In the genomic region with DNA sequence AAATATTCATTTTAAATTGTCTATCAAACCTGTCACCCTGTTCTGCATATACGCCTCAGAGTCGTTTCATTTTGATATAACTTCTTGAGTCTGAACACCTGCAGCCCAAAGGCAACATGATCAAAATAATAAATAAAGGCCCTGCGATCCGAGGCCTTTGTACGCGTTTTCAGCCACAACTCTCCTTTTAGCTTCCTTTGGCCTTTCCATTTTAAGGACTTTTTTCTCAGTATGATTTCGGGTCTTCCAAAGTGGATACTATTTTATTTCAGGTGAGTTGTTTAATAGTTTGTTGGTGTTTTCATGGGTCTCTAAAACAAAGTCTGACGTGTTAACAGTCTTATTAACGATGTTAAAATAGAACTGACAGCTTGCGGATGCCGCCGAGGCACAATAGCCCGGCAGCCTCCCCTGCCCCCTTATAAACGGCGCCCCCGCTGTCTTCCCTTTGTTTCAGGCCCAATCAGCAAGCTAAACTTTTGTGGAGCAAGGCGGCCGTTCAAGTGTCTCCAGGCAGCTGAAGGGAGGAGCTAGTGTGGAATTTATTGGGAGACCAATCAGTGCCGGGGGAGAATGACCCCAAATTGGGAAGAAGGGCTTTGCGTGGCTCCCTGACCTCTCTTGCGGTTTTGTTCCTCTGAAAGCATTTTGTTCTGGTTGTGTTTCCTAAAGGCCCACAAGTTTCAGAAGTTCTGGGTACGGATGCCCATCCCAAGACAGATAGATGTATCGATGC, we compare ENCODE assay signal across 10 mouse cellular contexts. TPM values are rescaled to one million over a fixed set of nuclear protein-coding genes. Genes with fewer than 3 reads are reported as not detected.
DNase-seq lines count a peak whose midpoint lies in the region; ATAC-seq and TF ChIP-seq lines count a peak whose summit lies in the region.
"Had no signal": no experiment of that assay in that cellular context is flagged by ENCODE, and none has a peak within 500 bp of the region (broad histone marks: within the 10 kb centered on the region; RNA-seq: fewer than 3 reads in every experiment).

No protein-coding gene starts in this region.

- no peak overlapping the region for H3K27ac ChIP-seq in heart, embryonic 10.5 days
- H3K27ac ChIP-seq in heart, adult 2 months, result no peak overlapping the region
- peak overlapping the region; percentile 12; the same call in 1 of the 2 replicates for H3K27ac ChIP-seq in hindbrain, embryonic 12.5 days
- H3K27ac ChIP-seq in neural tube, embryonic 11.5 days (ENCODE audit: low read depth, low read length), result no peak overlapping the region
- H3K27ac ChIP-seq: heart, embryonic 15.5 days had no signal

- peak; percentile 38 for ATAC-seq in hindbrain, embryonic 12.5 days (ENCODE audit: low FRiP score)
- peak; percentile 36; the same call in 1 of the 2 replicates for ATAC-seq in neural tube, embryonic 11.5 days (ENCODE audit: insufficient read depth, low FRiP score, low TSS enrichment)
- ATAC-seq in erythroblast, adult 5-6 weeks (replicated peaks; ENCODE audit: low FRiP score, poor library complexity, severe bottlenecking), result no peak

- peak overlapping the region; percentile 32 for H3K4me2 ChIP-seq in hindbrain, embryonic 12.5 days (replicated peaks)
- H3K4me2 ChIP-seq in neural tube, embryonic 11.5 days (ENCODE audit: low read depth), result peak overlapping the region; percentile 29
- H3K4me2 ChIP-seq: heart, embryonic 15.5 days had no signal

- intact Hi-C loops in heart, adult 2 months (cut with DNase I), result no loop called here

- H3K9me3 ChIP-seq in heart, embryonic 10.5 days, result no peaks in the 10 kb centered on the region
- no peaks in the 10 kb centered on the region for H3K9me3 ChIP-seq in hindbrain, embryonic 12.5 days (replicated peaks)
- H3K9me3 ChIP-seq in neural tube, embryonic 11.5 days (ENCODE audit: control insufficient read depth, low read length), result no peaks in the 10 kb centered on the region
- H3K9me3 ChIP-seq: heart, embryonic 15.5 days had no signal

- peaks cover 54% of the 10 kb centered on the region for H3K27me3 ChIP-seq in heart, embryonic 10.5 days (ENCODE audit: insufficient read depth, poor library complexity, severe bottlenecking)
- no peaks in the 10 kb centered on the region for H3K27me3 ChIP-seq in heart, adult 2 months (ENCODE audit: control insufficient read depth, insufficient read depth, low read length)
- H3K27me3 ChIP-seq in hindbrain, embryonic 12.5 days, result peaks cover 57% of the 10 kb centered on the region
- H3K27me3 ChIP-seq in neural tube, embryonic 11.5 days (ENCODE audit: control insufficient read depth, insufficient read depth, low read length), result peaks cover 10% of the 10 kb centered on the region; the same call in 1 of the 2 replicates

- no peaks in the 10 kb centered on the region for H3K79me2 ChIP-seq in heart, adult 2 months (replicated peaks; ENCODE audit: control insufficient read depth, insufficient read depth, low read length)

- peak overlapping the region; percentile 22; the same call in 1 of the 2 replicates for H3K4me3 ChIP-seq in heart, embryonic 10.5 days
- no peak overlapping the region for H3K4me3 ChIP-seq in heart, adult 2 months
- no peak overlapping the region for H3K4me3 ChIP-seq in hindbrain, embryonic 12.5 days
- no peak overlapping the region for H3K4me3 ChIP-seq in neural tube, embryonic 11.5 days (ENCODE audit: low read depth, low read length)
- H3K4me3 ChIP-seq: heart, embryonic 15.5 days had no signal

- peaks cover 4% of the 10 kb centered on the region; the same call in 1 of the 2 replicates for H3K4me1 ChIP-seq in heart, embryonic 10.5 days
- no peaks in the 10 kb centered on the region for H3K4me1 ChIP-seq in heart, adult 2 months (ENCODE audit: control insufficient read depth, insufficient read depth, low read length)
- peaks cover 34% of the 10 kb centered on the region for H3K4me1 ChIP-seq in hindbrain, embryonic 12.5 days
- peaks cover 34% of the 10 kb centered on the region for H3K4me1 ChIP-seq in neural tube, embryonic 11.5 days (ENCODE audit: control insufficient read depth, insufficient read depth, low read length)
- H3K4me1 ChIP-seq: heart, embryonic 15.5 days had no signal

- TF ChIP-seq CTCF in heart, adult 2 months (IDR thresholded peaks at IDR 0.05), result no peak

- H3K36me3 ChIP-seq in heart, embryonic 10.5 days, result no peaks in the 10 kb centered on the region
- H3K36me3 ChIP-seq in heart, adult 2 months (ENCODE audit: control insufficient read depth, insufficient read depth, low read length), result no peaks in the 10 kb centered on the region
- H3K36me3 ChIP-seq in hindbrain, embryonic 12.5 days, result no peaks in the 10 kb centered on the region
- H3K36me3 ChIP-seq in neural tube, embryonic 11.5 days (ENCODE audit: control insufficient read depth, insufficient read depth, low read length), result no peaks in the 10 kb centered on the region
- H3K36me3 ChIP-seq: heart, embryonic 15.5 days had no signal

- DNase-seq in heart, embryonic 10.5 days (ENCODE audit: low spot score), result no peak
- no peak for DNase-seq in heart, adult 2 months
- DNase-seq in cerebellum, postnatal 10 days, result peak; percentile 92 to 95
- peak; percentile 77 for DNase-seq in neural tube, embryonic 11.5 days (ENCODE audit: low spot score)
- DNase-seq in thymus, postnatal 25 days, result no peak
- no peak for DNase-seq in thymus, adult 18-20 months
- DNase-seq: lung, adult 18-20 months had no signal

- no peak for TF ChIP-seq POLR2A in heart, adult 2 months (IDR thresholded peaks at IDR 0.05; ENCODE audit: insufficient read depth, low read depth, low read length)

- H3K9ac ChIP-seq in heart, adult 2 months (ENCODE audit: low read depth, low read length), result no peak overlapping the region
- no peak overlapping the region for H3K9ac ChIP-seq in hindbrain, embryonic 12.5 days
- H3K9ac ChIP-seq in neural tube, embryonic 11.5 days (ENCODE audit: low read length), result no peak overlapping the region
- H3K9ac ChIP-seq: heart, embryonic 15.5 days had no signal

- WGBS in heart, embryonic 10.5 days, result 18% methylated on average over 23 of the region's 23 CpGs
- 64% methylated on average over 23 of the region's 23 CpGs for WGBS in heart, adult 2 months
- 6% methylated on average over 23 of the region's 23 CpGs for WGBS in hindbrain, embryonic 12.5 days
- 4% methylated on average over 23 of the region's 23 CpGs for WGBS in neural tube, embryonic 11.5 days

- TF ChIP-seq EP300 in heart, adult 2 months (IDR thresholded peaks at IDR 0.05; ENCODE audit: insufficient read depth, low read depth, low read length), result no peak

RNA-seq across cellular contexts. Expression of a gene that starts 47.5 kb away (rescaled TPM):
- polyA plus RNA-seq in heart, embryonic 10.5 days (2016; fragmentation: Nextera tagmentation; extraction: Ambion mirVana), result 43.5 and 63.8 TPM in 2 replicates
- total RNA-seq in heart, adult 2 months (2021), result 100 to 1,000 TPM; 115 to 131 TPM
- 50.3 and 90.5 TPM in 2 replicates for polyA plus RNA-seq in heart, adult 2 months (2012; rRNA removed)
- 16.5 and 20.3 TPM in 2 replicates for polyA plus RNA-seq in hindbrain, embryonic 12.5 days (2016; fragmentation: Nextera tagmentation; extraction: Ambion mirVana)
- polyA plus RNA-seq in neural tube, embryonic 11.5 days (2014; fragmentation: Nextera tagmentation; extraction: Ambion mirVana), result 19.2 and 20.0 TPM in 2 replicates
- 11.1 and 24.4 TPM in 2 replicates for total RNA-seq in erythroblast, adult 5-6 weeks (2015; ENCODE audit: low replicate concordance)
- total RNA-seq in erythroblast, adult 5-6 weeks (2017; ENCODE audit: low replicate concordance), result 2.6 and 6.8 TPM in 2 replicates

Comparison
In these comparisons a context has a peak if more than half of its experiments do, and no peak if none do; other contexts are left out.
1. DNase-seq: peak in cerebellum, postnatal 10 days (2 of 2) and neural tube, embryonic 11.5 days (single experiment); none in heart, embryonic 10.5 days (single experiment), heart, adult 2 months (0 of 2), thymus, postnatal 25 days (single experiment) and thymus, adult 18-20 months (0 of 2).